ENCODE assay signal across 9 mouse cellular contexts in genomic region chr6:92705353-92706144, GRCm38 (mm10). TPM values are rescaled to one million over a fixed set of nuclear protein-coding genes. Genes with fewer than 3 reads are reported as not detected.
A peak's percentile ranks its signal among the peaks of the same experiment; 100 is the strongest.
DNase-seq lines count a peak whose midpoint lies in the region; ATAC-seq and TF ChIP-seq lines count a peak whose summit lies in the region.
"Had no signal": no experiment of that assay in that cellular context is flagged by ENCODE, and none has a peak within 500 bp of the region (broad histone marks: within the 10 kb centered on the region; RNA-seq: fewer than 3 reads in every experiment).

No protein-coding gene starts in this region.

- WGBS in forebrain, embryonic 13.5 days, result 3% methylated on average over 39 of the region's 39 CpGs
- WGBS in midbrain, postnatal 0 days, result 1% methylated on average over 37 of the region's 39 CpGs

- DNase-seq in cerebellum, postnatal 14 days, result peak; percentile 9 to 11
- no peak for DNase-seq in cerebellum, adult 18-20 months
- DNase-seq in kidney, postnatal 10 days, result peak; percentile 51
- DNase-seq in midbrain, postnatal 0 days (ENCODE audit: low spot score), result no peak
- DNase-seq in spleen, postnatal 4 days (ENCODE audit: low spot score in 2 of 2), result no peak

- H3K27me3 ChIP-seq in E14TG2a.4 (ENCODE audit: insufficient read depth, low read length), result peaks cover 50% of the 10 kb centered on the region
- peaks cover 20% of the 10 kb centered on the region for H3K27me3 ChIP-seq in forebrain, embryonic 13.5 days
- H3K27me3 ChIP-seq in midbrain, postnatal 0 days (ENCODE audit: insufficient read depth, low read length), result no peaks in the 10 kb centered on the region; the same call in 1 of the 2 replicates

- no peak; the same call in 1 of the 2 replicates for ATAC-seq in forebrain, embryonic 13.5 days
- ATAC-seq in midbrain, postnatal 0 days (ENCODE audit: low FRiP score), result peak; percentile 41
- ATAC-seq in monocyte, adult 5-6 weeks (replicated peaks; ENCODE audit: insufficient number of reproducible peaks, low FRiP score, low TSS enrichment, poor library complexity, severe bottlenecking), result no peak

- H3K9me3 ChIP-seq in E14TG2a.4 (ENCODE audit: low read length), result peaks cover 3% of the 10 kb centered on the region; the same call in 1 of the 2 replicates
- H3K9me3 ChIP-seq in forebrain, embryonic 13.5 days (replicated peaks), result no peaks in the 10 kb centered on the region
- no peaks in the 10 kb centered on the region for H3K9me3 ChIP-seq in midbrain, postnatal 0 days (ENCODE audit: low read length)

- no peak for TF ChIP-seq CTCF in E14TG2a.4 (conservative IDR thresholded peaks at IDR 0.05; ENCODE audit: low read length)
- TF ChIP-seq CTCF in midbrain, postnatal 0 days (IDR thresholded peaks at IDR 0.05), result no peak

- H3K27ac ChIP-seq in forebrain, embryonic 13.5 days, result no peak overlapping the region
- H3K27ac ChIP-seq in midbrain, postnatal 0 days (ENCODE audit: low read depth, low read length), result peak overlapping the region; percentile 62

- no peaks in the 10 kb centered on the region for H3K36me3 ChIP-seq in E14TG2a.4 (ENCODE audit: insufficient read depth, low read length)
- H3K36me3 ChIP-seq in forebrain, embryonic 13.5 days (ENCODE audit: poor library complexity, severe bottlenecking), result no peaks in the 10 kb centered on the region
- H3K36me3 ChIP-seq in midbrain, postnatal 0 days (ENCODE audit: insufficient read depth, low read length), result no peaks in the 10 kb centered on the region

- H3K4me1 ChIP-seq in E14TG2a.4 (replicated peaks; ENCODE audit: low read depth, low read length), result peaks cover 10% of the 10 kb centered on the region
- H3K4me1 ChIP-seq in forebrain, embryonic 13.5 days, result peaks cover 11% of the 10 kb centered on the region
- H3K4me1 ChIP-seq in midbrain, postnatal 0 days (ENCODE audit: insufficient read depth, low read length), result peaks cover 11% of the 10 kb centered on the region; the same call in 1 of the 2 replicates

- peak overlapping the region; percentile 76 for H3K9ac ChIP-seq in forebrain, embryonic 13.5 days
- H3K9ac ChIP-seq in midbrain, postnatal 0 days (replicated peaks; ENCODE audit: low read length, poor library complexity, severe bottlenecking), result peak overlapping the region; percentile 85

- H3K4me3 ChIP-seq in E14TG2a.4 (replicated peaks; ENCODE audit: low read length), result peak overlapping the region; percentile 84
- peak overlapping the region; percentile 66 for H3K4me3 ChIP-seq in forebrain, embryonic 13.5 days
- H3K4me3 ChIP-seq in midbrain, postnatal 0 days (ENCODE audit: low read depth, low read length), result peak overlapping the region; percentile 91

- peak overlapping the region; percentile 98 for H3K4me2 ChIP-seq in forebrain, embryonic 13.5 days
- H3K4me2 ChIP-seq in midbrain, postnatal 0 days (ENCODE audit: low read depth, low read length, poor library complexity, severe bottlenecking), result peak overlapping the region; percentile 96

RNA-seq across cellular contexts. Expression of gene Prickle2, which starts 0.4 kb away (rescaled TPM):
- polyA plus RNA-seq in forebrain, embryonic 13.5 days (2015; fragmentation: Nextera tagmentation; extraction: Ambion mirVana), result 4.3 and 5.1 TPM in 2 replicates
- total RNA-seq in midbrain, postnatal 0 days (2014; rRNA removed), result 27.4 and 29.1 TPM in 2 replicates
- polyA plus RNA-seq in midbrain, postnatal 0 days (2015; fragmentation: Nextera tagmentation; extraction: Ambion mirVana), result 9.7 and 10.9 TPM in 2 replicates
- total RNA-seq in monocyte, adult 5-6 weeks (2017), result 0.10 TPM in 1 of 3 replicates, not detected in the others
- total RNA-seq: neutrophil, adult 5-6 weeks had no signal

Comparison
In these comparisons a context has a peak if more than half of its experiments do, and no peak if none do; other contexts are left out.
1. DNase-seq: peak in cerebellum, postnatal 14 days (2 of 2) and kidney, postnatal 10 days (single experiment); none in cerebellum, adult 18-20 months (0 of 2), midbrain, postnatal 0 days (single experiment) and spleen, postnatal 4 days (0 of 2).
2. RNA of gene Prickle2, which starts 0.4 kb away (total RNA-seq): 27.4 to 29.1 TPM in midbrain, postnatal 0 days; 0.10 TPM in monocyte, adult 5-6 weeks; every median in the first group is over 10 times any median in the second.
3. Peak in every context shown above with its lines, with median percentiles within 50 percentile points of each other: H3K4me3 ChIP-seq.